Mouse (Mus musculus) liver, embryonic 13.5 days (tissue): ENCODE results near the gene Gm11568. TPM values are rescaled to one million over a fixed set of nuclear protein-coding genes. Genes with fewer than 3 reads are reported as not detected.

Experiments used
- ATAC-seq: fragments of 200-750 bp; cut with Nextera tagmentation; 2 replicates; pipeline ENCODE4 v1.8.0; 2017; ENCODE audit warnings: low read depth, mild to moderate bottlenecking, moderate number of reproducible peaks, moderate library complexity
- DNase-seq: peaks from one replicate; pipeline ENCODE4 v3.0.0; 2022
- H3K27ac ChIP-seq: fragments of 300-500 bp; sonication (generic); 2 replicates; pipeline ENCODE4 v1.5.1; 2015; ENCODE audit warnings: moderate library complexity, mild to moderate bottlenecking, inconsistent platforms
- H3K27me3 ChIP-seq: fragments of 300-500 bp; sonication (generic); 2 replicates; pipeline ENCODE4 v1.6.1; 2015; ENCODE audit warnings: mild to moderate bottlenecking, inconsistent platforms
- H3K36me3 ChIP-seq: fragments of 300-500 bp; sonication (generic); 2 replicates; pipeline ENCODE4 v1.6.1; 2015; ENCODE audit warnings: mild to moderate bottlenecking, inconsistent platforms
- H3K4me1 ChIP-seq: fragments of 300-500 bp; sonication (generic); replicated peaks from 2 replicates; pipeline ENCODE4 v1.6.1; 2015; ENCODE audit warnings: inconsistent platforms
- H3K4me2 ChIP-seq: fragments of 300-500 bp; sonication (generic); 2 replicates; pipeline ENCODE4 v1.6.1; 2015; ENCODE audit warnings: inconsistent platforms, mild to moderate bottlenecking, moderate library complexity
- H3K4me3 ChIP-seq: fragments of 300-500 bp; sonication (generic); replicated peaks from 2 replicates; pipeline ENCODE4 v1.5.1; 2015; ENCODE audit warnings: mild to moderate bottlenecking, inconsistent platforms
- H3K9ac ChIP-seq: fragments of 300-500 bp; sonication (generic); 2 replicates; pipeline ENCODE4 v1.6.1; 2015; ENCODE audit warnings: mild to moderate bottlenecking, inconsistent platforms
- H3K9me3 ChIP-seq: fragments of 300-500 bp; sonication (generic); replicated peaks from 2 replicates; pipeline ENCODE4 v1.6.1; 2016; ENCODE audit warnings: inconsistent platforms
- WGBS: fragments of 180-500 bp; shearing (Covaris S2); methylation state at CpG from one replicate; pipeline ENCODE4 v1.1.7; 2015; ENCODE audit not compliant: insufficient replicate concordance; 5-methylcytosine and 5-hydroxymethylcytosine counted together
- polyA plus RNA-seq: library from polyadenylated mRNA; unstranded; fragments of >200 nt; fragmentation: Nextera tagmentation; extraction: Ambion mirVana; gene quantifications from 2 replicates; pipeline ENCODE4 v1.2.1, GENCODE M21; 2015

The Gm11568 gene
- polyA plus RNA-seq, 1 experiment from 2014 or later: not detected

- WGBS: 57% methylated on average over 2 of the region's 2 CpGs
- H3K4me3 ChIP-seq: no peak within 1 kb of the TSS
- H3K27ac ChIP-seq: no peak within 1 kb of the TSS
- H3K4me2 ChIP-seq: no peak within 1 kb of the TSS
- no peaks in the 10 kb centered on the region for H3K9me3 ChIP-seq
- no peaks in the 10 kb centered on the region for H3K4me1 ChIP-seq
- H3K36me3 ChIP-seq: no peaks in the 10 kb centered on the region
- no peak for ATAC-seq
- no peak within 1 kb of the TSS for H3K9ac ChIP-seq
- no peak for DNase-seq
- H3K27me3 ChIP-seq: no peaks in the 10 kb centered on the region
These were observed 49.9 kb downstream of the Gm11568 start, which contains the start of gene Krtap31-1 for GRCm38 (mm10) chr11:99907620-99908019. Gene Krtap31-1 (plus strand): TSS chr11:99907920.

Other genes starting within 250 kb of the Gm11568 start
- not detected in 2 replicates for gene Gm11937, start 247.7 kb upstream of the Gm11568 start, polyA plus RNA-seq
- gene Krtap2-4, start 243.1 kb upstream of the Gm11568 start, polyA plus RNA-seq: not detected in 2 replicates
- not detected in 2 replicates for gene Gm11562, start 237.5 kb upstream of the Gm11568 start, polyA plus RNA-seq
- not detected in 2 replicates for gene Krtap4-1, start 229.7 kb upstream of the Gm11568 start, polyA plus RNA-seq
- gene Krtap4-2, start 222.8 kb upstream of the Gm11568 start, polyA plus RNA-seq: not detected in 2 replicates
- gene Krtap4-7, start 213.8 kb upstream of the Gm11568 start, polyA plus RNA-seq: not detected in 2 replicates
- not detected in 2 replicates for gene Gm11555, start 207.7 kb upstream of the Gm11568 start, polyA plus RNA-seq
- gene Gm11563, start 199.0 kb upstream of the Gm11568 start, polyA plus RNA-seq: not detected in 2 replicates
- gene Krtap4-6, start 192.0 kb upstream of the Gm11568 start, polyA plus RNA-seq: not detected in 2 replicates
- gene Gm14190, start 167.2 kb upstream of the Gm11568 start, polyA plus RNA-seq: not detected in 2 replicates
- gene Gm14180, start 123.6 kb upstream of the Gm11568 start, polyA plus RNA-seq: not detected in 2 replicates
- gene Gm11595, start 85.0 kb upstream of the Gm11568 start, polyA plus RNA-seq: not detected in 2 replicates
- gene Krtap4-8, start 77.2 kb upstream of the Gm11568 start, polyA plus RNA-seq: not detected in 2 replicates
- gene Krtap4-9, start 72.7 kb upstream of the Gm11568 start, polyA plus RNA-seq: not detected in 2 replicates
- gene Gm11596, start 64.5 kb upstream of the Gm11568 start, polyA plus RNA-seq: not detected in 2 replicates
- gene Gm11569, start 59.0 kb upstream of the Gm11568 start, polyA plus RNA-seq: not detected in 2 replicates
- not detected in 2 replicates for gene Gm11554, start 53.5 kb upstream of the Gm11568 start, polyA plus RNA-seq
- gene Krtap4-13, start 48.0 kb upstream of the Gm11568 start, polyA plus RNA-seq: not detected in 2 replicates
- not detected in 2 replicates for gene Gm11564, start 42.3 kb upstream of the Gm11568 start, polyA plus RNA-seq
- gene 2300003K06Rik, start 19.9 kb upstream of the Gm11568 start, polyA plus RNA-seq: not detected in 2 replicates
- not detected in 2 replicates for gene Krtap4-16, start 6.3 kb upstream of the Gm11568 start, polyA plus RNA-seq
- gene Gm11559, start 6.6 kb downstream of the Gm11568 start, polyA plus RNA-seq: not detected in 2 replicates
- gene Krtap9-1, start 15.5 kb downstream of the Gm11568 start, polyA plus RNA-seq: not detected in 2 replicates
- not detected in 2 replicates for gene Gm11567, start 21.3 kb downstream of the Gm11568 start, polyA plus RNA-seq
- gene Krtap31-1, start 50.0 kb downstream of the Gm11568 start, polyA plus RNA-seq: not detected in 2 replicates
- gene Gm11565, start 56.8 kb downstream of the Gm11568 start, polyA plus RNA-seq: not detected in 2 replicates
- not detected in 2 replicates for gene Krtap31-2, start 78.4 kb downstream of the Gm11568 start, polyA plus RNA-seq
- not detected in 2 replicates for gene Krtap9-5, start 90.6 kb downstream of the Gm11568 start, polyA plus RNA-seq
- gene Krtap29-1, start 121.1 kb downstream of the Gm11568 start, polyA plus RNA-seq: not detected in 2 replicates
- not detected in 2 replicates for gene Krtap16-1, start 128.7 kb downstream of the Gm11568 start, polyA plus RNA-seq
- not detected in 2 replicates for gene Krtap17-1, start 136.1 kb downstream of the Gm11568 start, polyA plus RNA-seq
- gene Krt33a, start 158.3 kb downstream of the Gm11568 start, polyA plus RNA-seq: not detected in 2 replicates
- gene Krt33b, start 172.0 kb downstream of the Gm11568 start, polyA plus RNA-seq: not detected in 2 replicates
- not detected in 2 replicates for gene Krt34, start 183.6 kb downstream of the Gm11568 start, polyA plus RNA-seq
- gene Krt31, start 192.6 kb downstream of the Gm11568 start, polyA plus RNA-seq: not detected in 2 replicates
- gene Krt32, start 230.3 kb downstream of the Gm11568 start, polyA plus RNA-seq: not detected in 2 replicates
- not detected in 2 replicates for gene Krt35, start 238.3 kb downstream of the Gm11568 start, polyA plus RNA-seq
- not detected in 2 replicates for gene Krt36, start 247.7 kb downstream of the Gm11568 start, polyA plus RNA-seq